Mouse (Mus musculus): ENCODE measurements around the gene Gimap3. TPM values are rescaled to one million over a fixed set of nuclear protein-coding genes. Genes with fewer than 3 reads are reported as not detected.

The Gimap3 gene
- polyA plus RNA-seq, 1 experiment, result not detected

DNA sequence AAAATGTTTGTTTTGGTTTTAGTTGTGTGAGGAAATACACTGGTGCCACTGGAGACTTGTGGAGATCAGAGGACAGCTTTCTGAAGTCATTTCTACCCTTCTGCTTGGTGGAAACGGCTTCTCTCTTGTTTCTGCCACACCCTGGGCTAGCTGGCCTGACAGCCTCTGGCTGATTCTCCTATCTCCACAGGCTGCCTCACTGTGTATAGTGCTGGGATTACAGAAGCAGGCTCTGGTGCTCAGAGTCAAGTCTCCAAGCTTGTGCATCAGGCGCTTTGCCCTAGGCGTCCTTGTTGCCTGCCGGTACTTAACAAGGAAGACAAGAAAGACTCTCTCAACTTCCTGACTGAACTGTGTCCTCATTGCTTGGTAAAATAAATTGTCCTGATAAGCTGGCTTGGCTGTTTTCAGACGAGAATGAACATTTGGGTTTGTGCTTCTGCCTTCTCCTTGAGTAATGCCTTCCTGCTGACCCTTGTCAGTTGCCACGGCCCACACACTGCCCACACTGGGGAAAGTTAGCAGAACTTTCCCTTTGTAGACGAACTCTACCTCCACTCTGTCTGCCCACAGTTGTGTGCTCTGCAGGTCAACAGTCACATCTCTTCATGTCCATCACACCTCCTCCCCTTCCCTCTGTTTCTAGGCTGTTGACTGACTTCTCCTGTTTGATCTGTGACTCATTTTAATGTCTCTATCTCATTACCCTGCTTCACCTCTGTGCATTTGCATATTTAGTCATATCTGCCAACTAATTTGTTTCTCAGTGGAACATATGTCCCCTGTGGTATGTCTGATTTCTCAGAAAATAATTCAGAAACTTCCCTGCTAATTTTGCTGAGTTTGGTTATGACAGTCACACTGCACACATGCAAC is 23.3 kb downstream of the Gimap3 start:
- TF ChIP-seq EP300 (IDR thresholded peaks at IDR 0.05; ENCODE audit: insufficient read depth, low read depth, low read length) (no peak), POLR2A (IDR thresholded peaks at IDR 0.05; ENCODE audit: insufficient read depth, low read length) (no peak), CTCF (IDR thresholded peaks at IDR 0.05; ENCODE audit: low read depth, low read length) (no peak)
- peaks cover 6% of the 10 kb centered on the region for H3K9me3 ChIP-seq (replicated peaks; ENCODE audit: control insufficient read depth, insufficient read depth, low read length, poor library complexity, severe bottlenecking)
- no peaks in the 10 kb centered on the region for H3K4me1 ChIP-seq (ENCODE audit: control insufficient read depth, insufficient read depth, low read length)
- H3K27ac ChIP-seq (ENCODE audit: insufficient read depth, low read length), result no peak overlapping the region
- no peak overlapping the region for H3K4me3 ChIP-seq (ENCODE audit: low read depth, low read length)
- no peaks in the 10 kb centered on the region for H3K36me3 ChIP-seq (ENCODE audit: control insufficient read depth, insufficient read depth, low read length, poor library complexity, severe bottlenecking)
- H3K9ac ChIP-seq (ENCODE audit: low read depth, poor library complexity, severe bottlenecking), result no peak overlapping the region
- H3K27me3 ChIP-seq (ENCODE audit: control insufficient read depth, insufficient read depth, low read length, poor library complexity, severe bottlenecking), result no peaks in the 10 kb centered on the region

DNA sequence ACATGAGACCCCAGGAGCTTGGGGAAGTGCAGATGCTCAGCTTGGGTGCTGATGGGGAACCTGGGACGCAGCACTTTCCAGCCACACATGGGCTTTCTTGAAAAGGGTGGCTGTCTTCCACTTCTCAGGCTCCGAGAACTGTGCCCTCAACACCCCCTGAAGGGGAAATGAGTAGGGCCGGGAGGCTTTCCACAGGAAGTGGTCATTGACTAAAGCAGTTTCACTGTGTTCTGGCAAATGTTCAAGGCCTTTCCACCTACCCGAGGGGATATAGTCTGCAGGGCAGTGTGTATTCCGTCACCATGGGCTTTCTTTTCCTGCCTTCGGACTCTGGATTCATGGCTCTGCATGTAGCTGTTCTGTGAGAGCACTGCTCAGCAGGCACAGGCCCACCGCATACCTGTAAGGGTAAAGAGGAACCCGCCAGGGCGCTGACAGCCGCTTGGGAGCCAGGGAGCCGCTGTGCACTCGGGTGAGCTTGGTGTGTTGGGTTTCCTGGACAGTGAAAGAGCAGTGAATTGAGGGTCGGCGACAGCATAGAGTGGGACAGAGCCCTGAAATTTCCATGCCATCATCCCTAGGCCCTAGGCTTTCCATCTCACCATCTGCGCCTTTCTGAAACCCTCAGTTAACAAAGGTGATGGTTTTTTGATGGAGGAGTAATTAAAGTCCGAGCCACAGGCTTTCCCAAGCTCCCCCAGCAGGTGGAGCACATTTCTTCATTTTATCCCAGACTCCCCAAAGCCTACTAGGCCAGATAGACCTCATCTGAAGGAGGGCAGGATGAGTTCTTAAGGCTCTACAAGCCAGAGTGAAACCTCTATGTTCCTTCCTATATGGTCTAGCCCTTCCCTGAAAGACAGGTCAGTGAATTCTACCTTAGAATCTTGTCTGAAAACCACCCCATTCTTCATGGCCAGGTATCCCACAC is 24.4 kb downstream of the Gimap3 start, which contains the start of gene Gimap5:
Gene Gimap5, plus strand, starts transcription at position 239 of the 931 bp plus-strand sequence.
- TF ChIP-seq POLR2A (IDR thresholded peaks at IDR 0.05; ENCODE audit: insufficient read depth, low read length), result no peak
- TF ChIP-seq EP300 (IDR thresholded peaks at IDR 0.05; ENCODE audit: insufficient read depth, low read depth, low read length), result no peak
- TF ChIP-seq CTCF (IDR thresholded peaks at IDR 0.05; ENCODE audit: low read depth, low read length), result peak; percentile 27
- Histone ChIP-seq H3K9me3 (replicated peaks; ENCODE audit: control insufficient read depth, insufficient read depth, low read length, poor library complexity, severe bottlenecking) (no peaks in the 10 kb centered on the region), H3K27me3 (ENCODE audit: control insufficient read depth, insufficient read depth, low read length, poor library complexity, severe bottlenecking) (no peaks in the 10 kb centered on the region), H3K36me3 (ENCODE audit: control insufficient read depth, insufficient read depth, low read length, poor library complexity, severe bottlenecking) (no peaks in the 10 kb centered on the region), H3K4me3 (ENCODE audit: low read depth, low read length) (no peak within 1 kb of the TSS), H3K9ac (ENCODE audit: low read depth, poor library complexity, severe bottlenecking) (no peak within 1 kb of the TSS), H3K27ac (ENCODE audit: insufficient read depth, low read length) (no peak within 1 kb of the TSS), H3K4me1 (ENCODE audit: control insufficient read depth, insufficient read depth, low read length) (no peaks in the 10 kb centered on the region)

DNA sequence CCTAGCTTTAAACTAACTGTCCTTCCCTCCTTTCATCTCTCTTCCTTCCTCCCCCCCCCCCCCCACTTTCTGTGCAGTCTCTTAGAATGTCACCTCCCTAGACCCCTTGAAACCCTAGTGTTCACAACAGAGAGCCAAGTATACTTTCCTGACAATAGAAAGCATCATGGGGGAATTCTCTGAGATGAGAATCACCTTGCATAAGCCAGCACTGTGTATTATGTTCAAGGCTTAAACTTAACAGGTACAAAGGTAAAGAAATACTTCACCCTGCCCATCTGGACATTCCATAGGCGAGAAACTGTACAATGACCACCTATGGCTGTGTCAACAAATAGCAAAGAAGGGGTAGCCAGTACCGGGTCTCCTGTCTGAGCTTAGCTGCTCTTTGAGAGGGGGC is 25.2 kb downstream of the Gimap3 start:
- Histone ChIP-seq H3K27me3 (ENCODE audit: control insufficient read depth, insufficient read depth, low read length, poor library complexity, severe bottlenecking) (no peaks in the 10 kb centered on the region), H3K9ac (ENCODE audit: low read depth, poor library complexity, severe bottlenecking) (no peak overlapping the region), H3K4me3 (ENCODE audit: low read depth, low read length) (no peak overlapping the region), H3K27ac (ENCODE audit: insufficient read depth, low read length) (no peak overlapping the region), H3K9me3 (replicated peaks; ENCODE audit: control insufficient read depth, insufficient read depth, low read length, poor library complexity, severe bottlenecking) (no peaks in the 10 kb centered on the region), H3K4me1 (ENCODE audit: control insufficient read depth, insufficient read depth, low read length) (no peaks in the 10 kb centered on the region), H3K36me3 (ENCODE audit: control insufficient read depth, insufficient read depth, low read length, poor library complexity, severe bottlenecking) (no peaks in the 10 kb centered on the region)
- TF ChIP-seq EP300 (IDR thresholded peaks at IDR 0.05; ENCODE audit: insufficient read depth, low read depth, low read length) (no peak), CTCF (IDR thresholded peaks at IDR 0.05; ENCODE audit: low read depth, low read length) (no peak), POLR2A (IDR thresholded peaks at IDR 0.05; ENCODE audit: insufficient read depth, low read length) (no peak)

- H3K9ac ChIP-seq (ENCODE audit: low read depth, poor library complexity, severe bottlenecking), result no peak overlapping the region
- H3K4me1 ChIP-seq (ENCODE audit: control insufficient read depth, insufficient read depth, low read length), result no peaks in the 10 kb centered on the region
- TF ChIP-seq CTCF (IDR thresholded peaks at IDR 0.05; ENCODE audit: low read depth, low read length), result no peak
- TF ChIP-seq EP300 (IDR thresholded peaks at IDR 0.05; ENCODE audit: insufficient read depth, low read depth, low read length), result no peak
- no peaks in the 10 kb centered on the region for H3K9me3 ChIP-seq (replicated peaks; ENCODE audit: control insufficient read depth, insufficient read depth, low read length, poor library complexity, severe bottlenecking)
- no peaks in the 10 kb centered on the region for H3K27me3 ChIP-seq (ENCODE audit: control insufficient read depth, insufficient read depth, low read length, poor library complexity, severe bottlenecking)
- no peak overlapping the region for H3K27ac ChIP-seq (ENCODE audit: insufficient read depth, low read length)
- H3K36me3 ChIP-seq (ENCODE audit: control insufficient read depth, insufficient read depth, low read length, poor library complexity, severe bottlenecking), result no peaks in the 10 kb centered on the region
- H3K4me3 ChIP-seq (ENCODE audit: low read depth, low read length), result peak overlapping the region; percentile 93
Observed at GRCm38 (mm10) chr6:48742422-48743351, 28.0 kb downstream of the Gimap3 start.

- no peak for TF ChIP-seq EP300 (IDR thresholded peaks at IDR 0.05; ENCODE audit: insufficient read depth, low read depth, low read length)
- TF ChIP-seq CTCF (IDR thresholded peaks at IDR 0.05; ENCODE audit: low read depth, low read length), result no peak
- TF ChIP-seq POLR2A (IDR thresholded peaks at IDR 0.05; ENCODE audit: insufficient read depth, low read length), result no peak
- no peak overlapping the region for H3K9ac ChIP-seq (ENCODE audit: low read depth, poor library complexity, severe bottlenecking)
- no peak overlapping the region for H3K27ac ChIP-seq (ENCODE audit: insufficient read depth, low read length)
- H3K27me3 ChIP-seq (ENCODE audit: control insufficient read depth, insufficient read depth, low read length, poor library complexity, severe bottlenecking), result no peaks in the 10 kb centered on the region
- H3K4me3 ChIP-seq (ENCODE audit: low read depth, low read length), result no peak overlapping the region
- no peaks in the 10 kb centered on the region for H3K36me3 ChIP-seq (ENCODE audit: control insufficient read depth, insufficient read depth, low read length, poor library complexity, severe bottlenecking)
- no peaks in the 10 kb centered on the region for H3K4me1 ChIP-seq (ENCODE audit: control insufficient read depth, insufficient read depth, low read length)
- H3K9me3 ChIP-seq (replicated peaks; ENCODE audit: control insufficient read depth, insufficient read depth, low read length, poor library complexity, severe bottlenecking), result no peaks in the 10 kb centered on the region
Observed at GRCm38 (mm10) chr6:48741711-48742206, 28.9 kb downstream of the Gimap3 start.
